ENCODE assay signal across 24 mouse cellular contexts in the genomic region with DNA sequence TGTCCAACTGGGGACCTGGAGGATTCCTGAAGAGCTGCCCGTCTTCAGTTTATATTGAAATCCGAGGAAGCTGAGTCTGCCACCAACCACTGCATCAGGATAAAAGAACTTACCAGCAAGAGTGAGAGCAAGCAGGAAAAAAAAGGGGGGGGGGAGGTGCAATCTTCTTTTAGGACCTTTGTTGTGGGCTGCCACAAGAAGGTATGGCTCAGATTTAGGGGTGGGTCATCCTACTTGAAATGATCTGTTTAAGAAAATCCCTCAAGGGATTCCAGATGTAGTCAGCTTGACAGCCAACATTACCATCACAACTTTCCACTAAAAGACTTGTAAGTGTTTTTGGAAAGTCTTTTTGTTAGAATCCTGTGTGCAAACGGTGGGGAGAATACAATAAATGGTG. TPM values are rescaled to one million over a fixed set of nuclear protein-coding genes. Genes with fewer than 3 reads are reported as not detected.
"Had no signal": no experiment of that assay in that cellular context is flagged by ENCODE, and none has a peak within 500 bp of the region (broad histone marks: within the 10 kb centered on the region; RNA-seq: fewer than 3 reads in every experiment).

No protein-coding gene starts in this region.

- H3K27ac ChIP-seq: gastrocnemius, adult 2 months; heart, embryonic 10.5 days; hindbrain, embryonic 10.5 days; hindbrain, embryonic 12.5 days; hindbrain, embryonic 14.5 days; kidney, embryonic 15.5 days; kidney, postnatal 0 days; left cerebral cortex, adult 2 months; limb, embryonic 13.5 days; limb, embryonic 15.5 days; liver, embryonic 12.5 days; liver, embryonic 14.5 days had no signal

- H3K4me1 ChIP-seq: hindbrain, embryonic 10.5 days; hindbrain, embryonic 12.5 days; kidney, embryonic 15.5 days; limb, embryonic 15.5 days had no signal

- H3K4me2 ChIP-seq: heart, embryonic 12.5 days; hindbrain, embryonic 12.5 days; hindbrain, embryonic 14.5 days; kidney, embryonic 15.5 days; limb, embryonic 13.5 days; limb, embryonic 15.5 days; liver, embryonic 12.5 days had no signal

- DNase-seq: gastrocnemius, adult 2 months; gastrocnemius, postnatal 10 days; gastrocnemius, postnatal 25 days; heart, adult 18-20 months; heart, postnatal 10 days; heart, postnatal 4 days; kidney, adult 11 months; kidney, adult 2 months; kidney, adult 9 months; kidney, postnatal 14 days; kidney, postnatal 36 days; left cerebral cortex, postnatal 4 days had no signal

- H3K27me3 ChIP-seq: heart, embryonic 12.5 days; hindbrain, embryonic 12.5 days; kidney, embryonic 15.5 days; limb, embryonic 13.5 days; limb, embryonic 15.5 days; liver, embryonic 12.5 days had no signal

- H3K4me3 ChIP-seq: gastrocnemius, adult 2 months; heart, embryonic 10.5 days; heart, embryonic 12.5 days; hindbrain, embryonic 10.5 days; hindbrain, embryonic 12.5 days; kidney, embryonic 15.5 days; left cerebral cortex, adult 2 months; limb, embryonic 13.5 days; limb, embryonic 15.5 days; liver, embryonic 12.5 days had no signal

- H3K36me3 ChIP-seq: heart, embryonic 10.5 days; heart, embryonic 12.5 days; hindbrain, embryonic 10.5 days; hindbrain, embryonic 12.5 days; kidney, embryonic 15.5 days; limb, embryonic 13.5 days; limb, embryonic 15.5 days; liver, embryonic 12.5 days had no signal

RNA-seq across cellular contexts. Expression of a gene that starts 2.7 kb away (rescaled TPM):
- total RNA-seq: gastrocnemius, postnatal 25 days had no signal
